Mouse (Mus musculus) cerebellum, adult 2 months (tissue): ENCODE measurements around the gene Grb2.

ENCODE experiments used
- CTCF ChIP-seq: fragments of 200-500 bp; IDR thresholded peaks from 2 replicates; pipeline ENCODE4 v1.5.1; 2011; ENCODE audit warnings: low read depth, mild to moderate bottlenecking, control low read depth, low read length, moderate library complexity, borderline replicate concordance; ENCODE audit not compliant: insufficient read depth
- POLR2A ChIP-seq: fragments of 200-500 bp; IDR thresholded peaks from 2 replicates; pipeline ENCODE4 v1.6.1; 2011; ENCODE audit warnings: low read length, control low read depth, borderline replicate concordance; ENCODE audit not compliant: insufficient read depth

GRCm38 (mm10) chr11:115613138-115613945 lies 95.1 kb downstream of the Grb2 start:
- TF ChIP-seq CTCF (no peak), POLR2A (no peak)
